Mouse (Mus musculus) urinary bladder, postnatal 14 days (tissue): ENCODE results near the gene Gigyf2.

ENCODE experiments used
- DNase-seq: peaks from one replicate; pipeline ENCODE4 v3.0.0; 2021; ENCODE audit warnings: low spot score

Gene Gigyf2

DNA sequence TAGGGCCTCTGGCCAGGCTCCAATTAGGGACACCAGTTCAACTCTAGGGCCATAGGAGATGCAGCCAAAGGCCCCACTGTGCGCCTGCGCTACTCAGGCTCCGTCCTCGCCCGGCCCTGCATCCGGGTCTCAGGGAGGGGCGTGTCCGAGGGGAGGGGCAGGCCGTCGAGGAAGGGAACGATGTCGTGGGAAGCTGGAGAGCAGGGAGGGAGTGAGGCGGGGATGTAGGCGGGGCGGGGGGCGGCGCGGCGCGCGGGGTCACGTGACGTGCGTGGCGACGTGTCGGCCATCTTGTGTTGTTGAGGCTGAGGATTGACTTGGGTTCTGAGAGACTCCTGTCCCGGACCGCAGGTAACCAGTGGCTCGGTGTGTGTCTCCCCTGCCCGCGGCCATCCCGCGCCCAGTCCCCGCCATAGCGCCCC lies at the start of gene Gigyf2:
Gigyf2 (plus strand) TSS at position 257 of the 422 bp plus-strand sequence.
- DNase-seq: peak; percentile 97

DNA sequence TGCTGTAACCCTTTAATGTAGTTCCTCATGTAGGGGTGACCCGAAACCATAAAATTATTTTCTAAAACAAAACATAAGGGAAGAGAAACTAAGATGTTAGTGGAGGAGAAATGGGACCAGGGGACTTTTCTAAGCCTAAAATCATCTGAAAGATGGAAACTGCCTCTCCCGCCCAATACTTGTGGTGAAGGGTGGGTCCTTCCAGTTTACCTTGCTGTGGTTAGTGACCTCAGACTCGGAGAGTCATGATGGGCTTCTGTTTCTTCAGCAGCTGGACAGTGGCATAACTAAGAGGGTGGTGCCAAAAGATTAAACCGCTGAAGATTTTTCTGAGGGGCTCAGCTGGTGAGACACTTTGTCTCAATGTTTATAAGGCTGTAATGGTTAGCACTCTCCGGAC lies 46.5 kb upstream of the Gigyf2 start:
- no peak for DNase-seq

DNA sequence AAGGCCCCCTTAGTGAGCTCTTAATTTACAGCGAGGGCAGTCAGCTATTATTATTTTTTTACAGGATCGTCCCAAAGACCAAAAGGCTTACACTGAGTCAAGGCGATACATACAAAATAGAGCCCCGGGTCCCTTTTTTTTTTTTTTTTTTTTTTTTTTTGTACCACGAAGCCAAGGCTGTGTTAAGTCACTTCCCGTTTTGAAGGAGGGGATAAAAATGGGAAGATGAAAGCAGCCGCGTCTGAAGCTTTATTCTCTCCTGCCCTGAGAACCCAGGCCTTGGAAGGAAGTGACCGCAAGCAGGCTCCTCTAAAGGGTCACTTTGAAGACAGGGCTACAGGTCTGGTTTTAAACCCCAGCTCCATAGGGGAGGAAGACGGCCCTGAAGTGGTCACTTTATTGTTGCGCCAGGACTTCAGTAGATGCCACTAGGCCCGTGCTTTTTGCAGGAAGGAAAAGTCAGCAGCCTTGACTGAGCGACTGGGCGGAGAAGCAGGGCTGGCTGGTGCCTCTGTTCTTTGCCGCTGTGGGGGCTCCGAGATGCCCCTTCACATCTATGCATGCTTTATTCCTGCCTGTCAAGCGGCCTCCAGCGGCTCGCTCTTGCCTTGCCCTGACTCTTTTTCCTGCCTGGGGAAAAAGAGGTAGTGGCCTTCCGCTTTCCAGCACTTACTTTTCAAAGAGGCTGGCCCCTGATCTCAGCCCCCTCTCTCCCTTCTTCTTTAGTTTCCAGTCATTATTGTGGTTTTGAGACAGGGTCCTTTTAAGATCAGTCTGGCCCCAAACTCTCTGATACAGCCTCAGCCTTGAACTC lies 45.0 kb upstream of the Gigyf2 start:
- DNase-seq: no peak

DNA sequence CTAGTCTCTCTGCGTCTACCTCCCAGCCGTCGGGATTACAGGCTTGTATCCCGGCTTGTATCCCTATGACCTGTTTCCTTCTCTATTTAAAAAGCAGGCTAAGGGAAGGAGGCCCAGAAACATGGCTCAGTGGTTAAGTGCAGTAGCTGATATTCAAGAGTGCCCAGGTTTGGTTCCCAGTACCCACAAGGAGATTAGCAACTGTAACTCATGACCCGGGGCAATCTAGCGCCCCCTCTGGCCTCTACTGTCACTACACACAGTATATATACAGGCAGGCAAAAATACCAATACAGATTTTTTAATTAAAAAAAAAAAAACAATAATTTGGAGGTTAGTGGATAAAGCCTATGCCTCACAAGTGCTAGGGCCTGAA lies 44.4 kb upstream of the Gigyf2 start:
- DNase-seq: no peak

DNA sequence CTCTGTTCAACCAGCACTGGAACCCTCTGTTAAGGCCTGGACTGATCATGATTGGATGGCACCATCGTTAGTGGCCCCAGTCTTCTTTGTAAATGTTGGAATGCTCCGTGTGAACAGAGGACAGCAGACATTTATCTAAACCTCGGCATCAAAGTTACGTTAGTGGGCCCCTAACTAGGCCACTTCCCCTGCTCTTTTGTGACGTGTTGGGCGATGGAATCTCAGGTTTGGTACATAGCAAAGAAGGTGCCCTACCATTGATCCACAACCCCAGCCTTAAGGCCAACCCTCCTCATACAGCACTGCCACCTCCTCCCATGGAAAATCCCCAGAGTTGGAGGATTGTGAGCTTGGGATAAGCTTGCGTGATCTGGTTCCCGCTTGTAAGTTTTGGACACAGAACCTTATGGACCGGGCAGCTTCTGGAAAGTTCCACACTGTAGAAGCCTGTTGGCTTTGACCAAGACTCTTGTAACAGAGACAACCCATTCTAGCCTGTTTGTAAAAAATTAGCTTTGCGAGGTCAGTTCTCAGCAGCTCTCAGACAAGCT lies 43.3 kb upstream of the Gigyf2 start:
- no peak for DNase-seq

DNA sequence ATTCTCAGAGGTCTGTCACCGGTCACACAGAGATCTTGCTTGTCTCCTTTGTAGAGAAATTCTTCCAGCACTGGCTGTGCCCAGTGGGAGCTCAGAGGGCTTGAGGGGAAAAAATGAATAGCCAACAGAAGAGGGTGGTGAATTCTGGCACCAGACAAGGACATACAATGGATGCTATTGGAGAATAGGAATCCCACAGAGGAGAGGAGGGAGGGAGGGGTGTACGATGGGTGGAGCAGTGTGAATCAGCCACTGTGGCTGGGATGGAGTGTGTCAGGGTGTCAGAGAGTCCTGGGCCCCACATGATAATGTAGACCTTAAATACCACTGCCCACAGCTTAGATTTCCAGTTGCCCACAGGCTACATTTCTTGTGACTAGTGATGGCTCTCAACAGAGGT lies 39.7 kb upstream of the Gigyf2 start:
- no peak for DNase-seq

DNA sequence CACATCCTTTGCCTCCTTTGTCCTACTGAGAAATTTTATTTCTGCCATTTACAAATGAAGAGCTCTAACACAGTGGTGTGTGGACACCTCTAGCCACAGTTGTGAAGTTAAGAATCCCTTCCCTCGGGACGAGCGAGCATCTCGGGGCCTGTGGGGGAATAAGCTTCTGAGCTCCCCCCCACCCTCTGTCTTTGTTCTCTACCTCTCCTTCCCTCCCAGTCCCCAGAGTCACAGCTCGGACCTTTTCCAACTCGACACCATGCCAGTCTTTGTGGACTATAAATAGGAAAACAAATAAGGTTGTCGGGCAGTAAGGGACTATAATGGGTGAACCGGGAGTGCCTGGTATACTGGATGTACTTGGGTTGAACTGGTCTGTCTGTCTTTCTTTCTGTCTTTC lies 35.4 kb upstream of the Gigyf2 start:
- DNase-seq: no peak

DNA sequence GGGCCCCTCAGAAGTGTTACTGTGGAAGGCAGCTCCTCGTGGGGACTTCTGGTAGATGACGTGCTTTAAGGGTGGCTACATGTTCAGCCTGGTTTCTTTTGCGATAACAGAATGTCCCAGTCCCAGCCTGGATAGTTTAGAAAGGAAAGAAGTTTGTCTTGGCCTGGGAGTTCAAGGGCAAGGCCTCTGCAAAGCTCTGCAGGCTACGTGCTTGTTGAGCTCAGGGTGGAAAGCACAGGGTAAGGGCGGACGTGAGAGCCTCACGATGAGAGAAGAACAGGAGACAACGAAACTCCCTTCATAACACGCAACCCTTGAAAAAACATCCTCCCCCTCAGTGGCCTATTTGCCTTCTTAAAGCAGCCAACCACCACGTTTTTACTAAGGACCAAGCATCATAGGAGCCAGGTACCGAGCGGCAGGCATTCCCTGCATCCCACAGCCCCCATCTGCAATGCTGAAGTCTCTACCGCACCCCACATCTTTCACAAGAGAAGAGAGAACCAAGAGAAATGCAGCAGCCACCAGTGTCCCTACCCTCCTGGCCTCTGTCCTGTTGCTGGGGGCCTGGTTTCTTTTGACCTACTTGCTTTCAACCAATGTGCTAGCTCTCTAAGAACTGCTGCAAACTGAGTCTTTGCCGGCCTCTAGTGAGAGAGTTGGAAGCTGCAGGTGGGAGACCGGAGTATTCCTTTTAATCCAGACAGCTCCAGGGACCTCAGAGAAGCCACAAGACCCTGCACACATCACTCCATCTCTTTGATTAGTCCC lies 34.2 kb upstream of the Gigyf2 start:
- no peak for DNase-seq

DNA sequence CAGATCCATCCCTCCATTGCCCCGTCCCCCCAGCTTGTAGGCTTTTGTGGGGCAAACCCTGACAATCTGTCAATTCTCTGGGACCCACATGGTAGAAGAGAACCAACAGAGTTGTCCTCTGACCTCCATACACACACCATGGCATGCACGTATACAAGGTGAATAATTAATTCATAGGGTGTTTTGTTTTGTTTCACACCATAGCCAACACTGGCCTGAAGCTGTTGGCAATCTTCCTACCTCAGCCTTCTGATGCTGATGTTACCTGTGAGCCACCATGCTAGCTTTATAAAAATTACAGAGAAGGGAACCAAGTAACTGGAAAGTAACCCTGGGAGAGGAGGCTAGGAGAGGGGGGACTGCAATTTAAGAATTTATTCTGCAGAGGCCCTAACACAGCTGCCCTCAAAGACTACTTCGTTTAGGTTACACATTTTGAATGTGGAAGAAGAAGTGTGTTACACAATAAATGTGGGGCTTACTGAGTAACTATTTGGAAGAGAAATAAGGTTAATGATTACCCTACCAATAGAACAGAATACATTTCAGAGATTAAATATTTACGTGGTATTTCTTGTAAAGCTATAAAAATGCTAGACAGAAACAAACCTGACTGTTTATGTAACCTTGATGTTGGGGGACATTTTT lies 32.6 kb upstream of the Gigyf2 start:
- DNase-seq: no peak

DNA sequence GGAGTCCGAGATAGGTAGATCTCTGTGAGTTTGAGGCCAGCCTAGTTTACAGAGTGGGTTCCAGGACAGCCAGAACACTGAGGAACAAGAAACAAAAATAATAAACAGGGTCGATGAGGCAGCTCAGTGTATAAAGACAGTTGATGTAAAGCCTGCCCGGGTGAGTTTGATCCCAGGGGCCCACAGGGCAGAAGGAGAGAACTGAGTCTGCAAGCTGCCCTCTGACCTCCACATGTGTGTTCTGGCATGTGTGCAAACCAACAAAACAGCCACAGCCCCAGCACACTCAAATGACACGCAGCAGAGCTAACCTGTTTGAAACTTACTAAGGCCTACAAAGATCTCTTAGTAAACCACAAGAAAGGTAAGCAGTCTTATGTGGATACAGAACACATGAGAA lies 31.8 kb upstream of the Gigyf2 start:
- DNase-seq: no peak

DNA sequence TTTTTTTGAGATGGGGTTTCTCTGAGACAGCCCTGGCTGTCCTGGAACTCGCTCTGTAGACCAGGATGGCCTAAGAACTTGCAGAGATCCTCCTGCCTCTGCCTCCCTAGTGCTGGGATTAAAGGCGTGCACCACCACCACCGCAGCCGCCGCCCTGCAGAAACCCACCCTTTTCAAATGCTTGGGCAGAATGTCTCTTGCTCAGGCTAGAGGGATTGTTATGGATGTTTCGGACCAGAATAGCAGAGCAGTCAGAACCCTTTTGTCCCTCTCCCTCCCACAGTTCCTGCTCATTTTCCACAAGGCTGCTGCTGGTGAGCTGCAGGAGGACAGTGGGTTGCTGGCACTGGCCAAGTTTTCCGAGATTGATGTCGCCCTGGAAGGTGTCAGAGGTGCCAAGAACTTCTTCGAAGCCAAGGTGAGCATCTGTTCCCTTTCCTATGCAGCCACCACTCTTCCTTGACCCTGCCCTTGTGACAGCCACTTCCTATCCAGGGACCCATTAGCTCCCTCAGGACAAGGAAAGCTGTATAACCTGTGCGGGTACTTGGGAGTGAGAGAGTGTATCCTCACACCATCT lies 29.4 kb upstream of the Gigyf2 start:
- DNase-seq: no peak

DNA sequence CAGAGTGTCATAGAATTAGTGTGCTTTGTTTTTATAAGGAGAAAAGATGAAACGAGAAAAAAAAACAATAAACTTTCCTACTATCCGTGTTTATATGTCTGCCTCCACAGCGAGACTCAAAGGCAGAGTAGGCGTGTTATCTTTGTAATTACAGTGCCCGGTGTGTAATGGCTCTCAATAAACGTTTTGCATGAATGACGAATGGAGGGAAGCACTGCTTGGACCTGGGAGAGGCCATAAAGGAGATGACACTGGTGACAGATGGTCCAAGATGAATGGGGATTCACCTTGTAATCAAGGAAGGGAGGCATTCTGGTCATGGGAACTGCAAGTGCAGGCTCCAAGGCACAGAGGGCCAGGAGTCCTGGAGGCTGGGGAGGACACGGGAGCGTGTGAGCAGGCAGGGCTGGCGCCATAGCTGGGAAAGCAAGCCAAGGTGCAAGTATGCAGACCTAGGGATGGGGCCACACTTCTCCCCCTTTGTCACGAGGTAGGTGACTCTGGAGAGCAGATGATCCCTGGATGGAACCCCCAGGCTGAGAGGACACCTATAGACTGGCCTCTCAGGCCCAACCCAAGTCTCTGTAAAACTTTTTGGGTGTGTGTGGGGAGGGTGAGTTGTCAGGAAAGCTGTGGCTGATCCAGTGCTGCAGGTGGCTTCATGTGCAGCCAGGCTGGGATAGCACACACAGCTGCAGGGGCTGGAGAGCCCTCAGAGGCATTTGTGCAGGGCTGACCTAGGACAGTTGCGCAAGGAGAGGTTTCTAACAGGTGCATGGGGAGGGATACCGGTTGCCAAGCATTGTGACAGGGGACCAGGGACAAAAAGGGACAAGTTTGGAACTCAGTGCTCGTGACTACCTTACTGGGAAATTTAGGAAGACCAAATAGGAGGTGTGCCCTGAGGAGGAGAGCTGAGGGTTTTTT lies 26.2 kb upstream of the Gigyf2 start:
- no peak for DNase-seq

DNA sequence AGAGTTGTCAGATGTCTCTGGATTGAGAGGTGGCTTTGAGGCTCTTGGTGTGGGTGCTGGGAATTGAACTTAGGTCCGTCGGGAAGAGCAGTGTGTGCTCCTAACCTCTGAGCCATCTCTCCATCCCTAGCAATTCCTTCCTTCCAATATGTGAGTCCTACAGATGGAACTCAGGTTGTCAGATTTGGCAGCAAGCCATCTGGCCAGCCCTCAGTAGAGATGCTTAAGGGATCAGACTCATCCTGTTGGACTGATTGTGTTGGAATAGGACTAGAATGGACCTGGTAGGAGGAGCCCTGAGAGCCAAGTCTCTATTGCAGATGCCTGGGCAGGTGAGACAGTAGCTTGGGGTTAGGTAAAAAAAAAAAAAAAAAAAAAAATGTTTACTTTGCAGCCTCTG lies 24.8 kb upstream of the Gigyf2 start:
- DNase-seq: no peak

DNA sequence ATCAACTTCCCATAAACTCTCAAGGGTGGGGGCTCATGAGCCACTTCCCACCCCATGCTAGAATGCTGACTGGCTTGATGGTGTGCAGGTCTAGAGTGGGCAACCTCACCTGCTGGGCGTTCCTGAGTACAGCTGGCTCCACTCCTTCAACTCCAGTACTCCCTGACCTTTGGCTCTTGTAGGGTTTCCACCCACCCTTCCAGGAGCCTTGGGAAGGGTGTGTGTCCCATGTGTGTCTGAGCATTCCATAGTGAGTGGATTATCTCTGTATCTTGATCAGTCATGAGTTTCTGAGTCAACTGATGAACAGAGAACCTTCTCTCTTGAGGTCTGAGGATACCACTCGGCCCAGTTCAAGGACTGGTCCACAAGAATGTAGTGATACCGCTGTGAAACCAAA lies 17.8 kb upstream of the Gigyf2 start:
- no peak for DNase-seq

DNA sequence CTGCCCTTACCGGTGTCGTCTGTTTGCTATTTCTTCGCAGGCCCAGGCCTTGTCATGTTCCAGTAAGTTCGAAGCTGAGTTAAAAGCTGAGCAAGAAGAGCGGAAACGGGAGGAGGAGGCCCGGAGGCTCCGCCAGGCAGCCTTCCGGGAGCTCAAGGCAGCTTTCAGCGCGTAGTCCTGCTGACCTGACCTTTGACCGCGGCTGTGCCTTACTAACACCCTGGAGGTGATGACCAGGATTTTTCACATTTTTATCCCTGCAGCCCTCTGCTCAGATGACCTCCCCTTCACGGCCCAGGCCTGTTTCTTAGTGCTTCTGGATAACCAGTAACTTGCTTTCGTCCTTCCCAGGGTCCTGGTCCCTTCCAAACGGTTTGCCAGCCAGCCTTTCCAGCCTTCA lies 17.2 kb upstream of the Gigyf2 start:
- no peak for DNase-seq

DNA sequence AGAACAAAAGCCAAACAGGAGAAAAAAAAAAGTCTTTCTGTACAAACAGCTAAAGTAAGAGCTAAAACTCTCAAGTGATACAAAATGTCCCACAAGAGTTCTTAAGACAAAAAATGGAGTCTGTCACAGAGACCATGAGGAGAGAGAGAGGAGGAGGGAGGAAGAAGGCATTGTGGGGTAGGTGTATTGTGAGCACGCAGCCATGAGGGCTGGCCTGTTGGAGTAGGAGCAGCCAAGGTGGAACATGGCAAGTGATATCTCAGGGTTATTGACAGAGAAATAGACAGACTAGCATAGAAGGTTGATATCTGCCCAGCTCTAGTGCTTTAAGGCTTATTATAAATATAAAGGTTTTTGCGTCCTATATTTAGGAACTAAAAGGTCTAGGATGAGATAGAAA lies 14.1 kb upstream of the Gigyf2 start:
- no peak for DNase-seq

DNA sequence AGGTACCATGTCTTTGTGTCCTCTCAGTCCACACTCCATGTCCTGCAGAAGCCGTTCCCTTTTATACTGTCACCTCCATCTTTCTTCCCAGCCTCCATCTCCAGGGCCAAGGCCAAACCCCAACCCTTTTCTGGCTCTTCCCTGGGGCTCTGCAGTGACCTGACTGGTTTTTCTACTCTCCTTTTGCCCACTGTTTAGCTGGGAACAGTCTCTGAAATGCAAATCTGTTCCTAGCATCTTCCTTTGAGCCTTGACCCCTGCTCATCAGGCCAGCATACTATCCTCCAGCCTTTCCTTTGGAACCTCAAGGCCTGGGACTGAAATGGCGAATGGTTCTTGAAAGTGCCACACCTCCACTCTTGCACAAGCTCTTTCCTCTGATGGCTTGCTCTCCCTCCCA lies 13.7 kb upstream of the Gigyf2 start:
- DNase-seq: no peak

DNA sequence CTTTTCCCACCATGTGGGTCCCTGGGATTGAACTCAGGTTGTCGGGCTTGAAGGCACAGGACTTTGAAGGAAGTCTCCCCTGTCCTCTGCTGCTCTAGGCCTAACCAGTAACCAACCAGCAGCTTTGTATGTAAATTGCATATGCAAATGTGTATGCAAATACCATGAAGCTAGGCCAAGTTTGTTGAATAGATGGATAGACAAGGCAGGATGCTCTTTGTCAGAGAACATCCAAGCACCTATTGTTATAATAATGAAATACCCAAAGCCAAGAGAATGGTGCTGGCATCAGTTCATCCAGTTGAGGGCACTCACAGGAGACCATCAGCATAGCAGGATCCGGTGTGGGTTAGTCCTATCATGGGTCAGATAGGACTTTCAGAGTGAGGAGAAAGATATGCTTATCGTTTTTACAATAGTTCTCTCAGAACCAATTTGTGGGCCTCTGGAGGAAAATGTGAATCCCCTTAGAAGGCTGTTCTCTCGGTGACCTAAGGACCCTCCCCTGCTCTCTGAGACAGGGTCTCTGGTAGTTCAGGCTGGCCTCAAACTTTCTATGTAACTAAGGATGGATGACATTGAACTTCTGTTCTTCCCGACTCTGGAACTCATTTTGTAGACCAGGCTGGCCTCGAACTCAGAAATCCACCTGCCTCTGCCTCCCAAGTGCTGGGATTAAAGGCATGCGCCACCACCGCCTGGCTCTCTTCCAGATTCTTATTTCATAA lies 12.8 kb upstream of the Gigyf2 start:
- no peak for DNase-seq

DNA sequence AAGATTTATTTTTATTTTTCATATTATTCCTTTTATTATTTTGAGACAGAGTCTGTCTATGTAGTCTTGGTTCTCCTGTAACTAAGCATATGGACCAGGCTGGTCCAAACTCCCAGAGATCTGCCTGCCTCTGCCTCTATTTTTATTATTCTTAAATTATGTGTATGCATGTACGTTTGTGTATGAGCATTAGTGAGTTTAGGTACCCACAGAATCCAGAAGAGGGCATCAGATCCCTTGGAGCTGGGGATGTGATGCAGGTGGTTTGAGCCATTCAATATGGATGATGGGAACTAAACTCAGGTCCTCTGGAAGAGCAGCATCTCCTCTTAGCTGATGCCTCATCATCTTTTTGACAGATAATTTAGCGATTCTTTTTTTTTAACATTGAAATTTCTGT lies 11.4 kb upstream of the Gigyf2 start:
- DNase-seq: no peak

DNA sequence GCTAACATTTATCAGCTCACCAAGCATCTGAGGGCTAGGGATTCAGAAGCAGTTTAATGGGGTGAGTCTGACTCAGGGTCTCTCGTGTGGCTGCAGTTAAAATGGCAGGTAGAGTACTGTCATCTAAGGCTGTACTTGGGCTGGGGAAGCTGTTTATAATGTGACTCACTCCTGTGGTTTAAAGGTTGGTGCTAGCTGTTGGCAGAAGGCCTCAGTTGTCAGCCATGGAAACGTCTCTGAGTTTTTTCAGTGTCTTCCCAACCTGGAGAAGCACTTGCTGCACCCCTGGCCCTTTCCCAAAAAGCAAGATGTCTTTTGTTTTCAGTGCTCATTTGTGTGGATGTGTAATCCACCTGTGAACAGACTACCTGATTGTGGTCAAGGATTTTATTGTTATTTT lies 10.9 kb upstream of the Gigyf2 start:
- DNase-seq: no peak

DNA sequence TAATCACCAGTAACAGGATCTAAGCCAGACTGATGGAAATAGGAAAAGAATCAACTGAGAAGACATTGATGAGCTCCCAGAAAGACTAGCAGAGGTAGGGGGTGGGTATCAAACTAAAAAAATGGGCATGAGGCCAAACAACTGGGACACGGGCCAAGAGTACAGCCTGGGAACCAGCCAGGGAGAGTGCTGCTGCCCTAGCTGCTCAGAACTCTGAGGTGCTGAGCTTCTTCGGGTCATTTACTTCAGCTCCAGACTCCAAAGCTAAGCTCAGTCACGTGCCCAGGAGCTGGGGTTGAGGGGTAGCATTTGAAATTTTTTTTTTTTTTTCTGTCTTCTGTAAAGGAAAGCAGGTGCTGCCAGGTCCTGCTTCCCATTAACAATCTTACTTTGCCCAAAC lies 10.1 kb upstream of the Gigyf2 start:
- DNase-seq: peak; percentile 42
